Mouse (Mus musculus): ENCODE data around the gene Ankdd1b. TPM values are rescaled to one million over a fixed set of nuclear protein-coding genes. Genes with fewer than 3 reads are reported as not detected.

The Ankdd1b gene
- total and polyA plus RNA-seq, 2 experiments from 2014 or later, result 0.88 to 1.2 TPM

GRCm38 (mm10) chr13:96496630-96497029, 25.6 kb upstream of the Ankdd1b start:
- WGBS, result 66% methylated on average over 8 of the region's 8 CpGs
- no peak overlapping the region for H3K4me2 ChIP-seq (ENCODE audit: low read depth, low read length)
- DNase-seq (ENCODE audit: low spot score) (no peak), ATAC-seq (ENCODE audit: insufficient read depth, low read depth) (no peak)
- peaks cover 14% of the 10 kb centered on the region for H3K36me3 ChIP-seq (replicated peaks; ENCODE audit: control insufficient read depth, insufficient read depth, low read length)
- H3K9ac ChIP-seq (replicated peaks; ENCODE audit: low read depth, low read length), result no peak overlapping the region
- TF ChIP-seq EP300 (IDR thresholded peaks at IDR 0.05; ENCODE audit: low read depth) (no peak), CTCF (IDR thresholded peaks at IDR 0.05; ENCODE audit: low read depth) (no peak)
- H3K27me3 ChIP-seq (ENCODE audit: control insufficient read depth, insufficient read depth, low read length), result no peaks in the 10 kb centered on the region
- H3K4me3 ChIP-seq (ENCODE audit: low read depth, low read length), result no peak overlapping the region
- H3K9me3 ChIP-seq (replicated peaks; ENCODE audit: control insufficient read depth, low read length), result no peaks in the 10 kb centered on the region
- no peak overlapping the region for H3K27ac ChIP-seq (ENCODE audit: low read depth)
- H3K4me1 ChIP-seq (ENCODE audit: control insufficient read depth, insufficient read depth), result no peaks in the 10 kb centered on the region

- H3K9me3 ChIP-seq (replicated peaks; ENCODE audit: control insufficient read depth, low read length), result 0 out of 2 replicates have a peak, but pooled peaks cover 3% of the 10 kb centered on the region
- H3K27me3 ChIP-seq (ENCODE audit: control insufficient read depth, insufficient read depth, low read length), result no peaks in the 10 kb centered on the region
- no peak within 1 kb of the TSS for H3K4me3 ChIP-seq (ENCODE audit: low read depth, low read length)
- WGBS, result 95% methylated on average over 3 of the region's 3 CpGs
- no peak within 1 kb of the TSS for H3K27ac ChIP-seq (ENCODE audit: low read depth)
- no peak within 1 kb of the TSS for H3K4me2 ChIP-seq (ENCODE audit: low read depth, low read length)
- ATAC-seq (ENCODE audit: insufficient read depth, low read depth) (no peak), DNase-seq (ENCODE audit: low spot score) (no peak)
- H3K36me3 ChIP-seq (replicated peaks; ENCODE audit: control insufficient read depth, insufficient read depth, low read length), result peaks cover 22% of the 10 kb centered on the region
- H3K4me1 ChIP-seq (ENCODE audit: control insufficient read depth, insufficient read depth), result no peaks in the 10 kb centered on the region
- no peak for TF ChIP-seq CTCF (IDR thresholded peaks at IDR 0.05; ENCODE audit: low read depth)
- TF ChIP-seq EP300 (IDR thresholded peaks at IDR 0.05; ENCODE audit: low read depth), result no peak
- no peak within 1 kb of the TSS for H3K9ac ChIP-seq (replicated peaks; ENCODE audit: low read depth, low read length)
These were observed 19.4 kb upstream of the Ankdd1b start, which contains the start of gene Gm17622 for GRCm38 (mm10) chr13:96490433-96490832. TSS of gene Gm17622 (plus strand) at chr13:96490733.

- Histone ChIP-seq H3K27ac (ENCODE audit: low read depth) (no peak overlapping the region), H3K4me3 (ENCODE audit: low read depth, low read length) (no peak overlapping the region), H3K36me3 (replicated peaks; ENCODE audit: control insufficient read depth, insufficient read depth, low read length) (peaks cover 38% of the 10 kb centered on the region), H3K27me3 (ENCODE audit: control insufficient read depth, insufficient read depth, low read length) (no peaks in the 10 kb centered on the region), H3K4me2 (ENCODE audit: low read depth, low read length) (no peak overlapping the region), H3K9me3 (replicated peaks; ENCODE audit: control insufficient read depth, low read length) (0 out of 2 replicates have a peak, but pooled peaks cover 7% of the 10 kb centered on the region), H3K9ac (replicated peaks; ENCODE audit: low read depth, low read length) (no peak overlapping the region), H3K4me1 (ENCODE audit: control insufficient read depth, insufficient read depth) (no peaks in the 10 kb centered on the region)
- DNase-seq (ENCODE audit: low spot score) (no peak), ATAC-seq (ENCODE audit: insufficient read depth, low read depth) (no peak)
- TF ChIP-seq EP300 (IDR thresholded peaks at IDR 0.05; ENCODE audit: low read depth) (no peak), CTCF (IDR thresholded peaks at IDR 0.05; ENCODE audit: low read depth) (no peak)
- 89% methylated on average over 6 of the region's 6 CpGs for WGBS
These were observed 17.0 kb upstream of the Ankdd1b start for GRCm38 (mm10) chr13:96487968-96488367.

DNA sequence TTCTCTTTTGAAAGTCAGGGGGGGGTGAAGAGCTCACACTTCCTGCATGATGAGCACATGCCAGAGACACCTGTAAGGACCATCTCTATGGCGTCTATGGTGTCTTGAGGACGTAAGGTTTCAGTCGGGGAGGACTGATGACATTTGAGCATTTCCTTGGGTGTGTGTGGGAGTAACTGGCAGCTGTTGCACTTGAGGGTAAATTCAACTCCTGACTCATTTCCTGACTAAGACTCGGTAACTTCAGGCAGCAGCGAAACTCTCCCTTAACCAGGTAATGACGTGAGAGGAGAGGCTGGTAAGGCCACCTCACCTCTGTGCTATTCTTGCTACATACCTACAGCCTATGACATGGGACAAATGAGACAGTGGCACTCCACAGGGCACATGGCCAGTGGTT, 16.2 kb upstream of the Ankdd1b start:
- peaks cover 38% of the 10 kb centered on the region for H3K36me3 ChIP-seq (replicated peaks; ENCODE audit: control insufficient read depth, insufficient read depth, low read length)
- H3K4me1 ChIP-seq (ENCODE audit: control insufficient read depth, insufficient read depth), result no peaks in the 10 kb centered on the region
- no peak for DNase-seq (ENCODE audit: low spot score)
- H3K9ac ChIP-seq (replicated peaks; ENCODE audit: low read depth, low read length), result no peak overlapping the region
- no peak for ATAC-seq (ENCODE audit: insufficient read depth, low read depth)
- H3K9me3 ChIP-seq (replicated peaks; ENCODE audit: control insufficient read depth, low read length), result 0 out of 2 replicates have a peak, but pooled peaks cover 7% of the 10 kb centered on the region
- WGBS, result 58% methylated on average over 6 of the region's 6 CpGs
- H3K4me2 ChIP-seq (ENCODE audit: low read depth, low read length), result no peak overlapping the region
- no peak overlapping the region for H3K4me3 ChIP-seq (ENCODE audit: low read depth, low read length)
- H3K27ac ChIP-seq (ENCODE audit: low read depth), result no peak overlapping the region
- no peaks in the 10 kb centered on the region for H3K27me3 ChIP-seq (ENCODE audit: control insufficient read depth, insufficient read depth, low read length)
- TF ChIP-seq CTCF (IDR thresholded peaks at IDR 0.05; ENCODE audit: low read depth) (no peak), EP300 (IDR thresholded peaks at IDR 0.05; ENCODE audit: low read depth) (no peak)

GRCm38 (mm10) chr13:96478991-96479390, 8.0 kb upstream of the Ankdd1b start:
- Histone ChIP-seq H3K4me1 (ENCODE audit: control insufficient read depth, insufficient read depth) (no peaks in the 10 kb centered on the region), H3K36me3 (replicated peaks; ENCODE audit: control insufficient read depth, insufficient read depth, low read length) (peaks cover 9% of the 10 kb centered on the region), H3K9me3 (replicated peaks; ENCODE audit: control insufficient read depth, low read length) (no peaks in the 10 kb centered on the region), H3K27me3 (ENCODE audit: control insufficient read depth, insufficient read depth, low read length) (no peaks in the 10 kb centered on the region), H3K4me2 (ENCODE audit: low read depth, low read length) (no peak overlapping the region), H3K4me3 (ENCODE audit: low read depth, low read length) (no peak overlapping the region), H3K9ac (replicated peaks; ENCODE audit: low read depth, low read length) (no peak overlapping the region), H3K27ac (ENCODE audit: low read depth) (no peak overlapping the region)
- ATAC-seq (ENCODE audit: insufficient read depth, low read depth), result no peak
- TF ChIP-seq EP300 (IDR thresholded peaks at IDR 0.05; ENCODE audit: low read depth) (no peak), CTCF (IDR thresholded peaks at IDR 0.05; ENCODE audit: low read depth) (no peak)
- no peak for DNase-seq (ENCODE audit: low spot score)
- 88% methylated on average over 1 of the region's 1 CpGs for WGBS

GRCm38 (mm10) chr13:96477226-96477625, 6.2 kb upstream of the Ankdd1b start:
- Histone ChIP-seq H3K4me1 (ENCODE audit: control insufficient read depth, insufficient read depth) (no peaks in the 10 kb centered on the region), H3K4me2 (ENCODE audit: low read depth, low read length) (no peak overlapping the region), H3K27me3 (ENCODE audit: control insufficient read depth, insufficient read depth, low read length) (no peaks in the 10 kb centered on the region), H3K4me3 (ENCODE audit: low read depth, low read length) (no peak overlapping the region), H3K27ac (ENCODE audit: low read depth) (no peak overlapping the region), H3K9ac (replicated peaks; ENCODE audit: low read depth, low read length) (no peak overlapping the region), H3K36me3 (replicated peaks; ENCODE audit: control insufficient read depth, insufficient read depth, low read length) (no peaks in the 10 kb centered on the region; the same call in 1 of the 2 replicates), H3K9me3 (replicated peaks; ENCODE audit: control insufficient read depth, low read length) (no peaks in the 10 kb centered on the region)
- DNase-seq (ENCODE audit: low spot score) (no peak), ATAC-seq (ENCODE audit: insufficient read depth, low read depth) (no peak)
- no peak for TF ChIP-seq CTCF (IDR thresholded peaks at IDR 0.05; ENCODE audit: low read depth)
- TF ChIP-seq EP300 (IDR thresholded peaks at IDR 0.05; ENCODE audit: low read depth), result no peak
- 79% methylated on average over 4 of the region's 4 CpGs for WGBS
